22 mouse cellular contexts compared by ENCODE assay signal in genomic region chr11:44468306-44468790, GRCm38 (mm10). TPM values are rescaled to one million over a fixed set of nuclear protein-coding genes. Genes with fewer than 3 reads are reported as not detected.
A peak's percentile ranks its signal among the peaks of the same experiment; 100 is the strongest.
DNase-seq lines count a peak whose midpoint lies in the region; ATAC-seq and TF ChIP-seq lines count a peak whose summit lies in the region.
"Had no signal": no experiment of that assay in that cellular context is flagged by ENCODE, and none has a peak within 500 bp of the region (broad histone marks: within the 10 kb centered on the region; RNA-seq: fewer than 3 reads in every experiment).

No protein-coding gene starts in this region.

- 84% methylated on average over 10 of the region's 10 CpGs for WGBS in liver, embryonic 12.5 days (ENCODE audit: insufficient replicate concordance)
- 84% methylated on average over 10 of the region's 10 CpGs for WGBS in liver, embryonic 11.5 days

- H3ac ChIP-seq in C2C12 (ENCODE audit: control insufficient read depth, insufficient read length, low read depth): no peak overlapping the region
- no peak overlapping the region for H3ac ChIP-seq in myocyte (ENCODE audit: control insufficient read depth, insufficient read length)

- H3K27ac ChIP-seq in liver, embryonic 12.5 days: peak overlapping the region; percentile 100
- no peak overlapping the region for H3K27ac ChIP-seq in liver, embryonic 11.5 days (ENCODE audit: low read depth, low read length)
- H3K27ac ChIP-seq: embryonic facial prominence, embryonic 12.5 days; forebrain, embryonic 13.5 days; heart, embryonic 10.5 days; layer of hippocampus, adult 2 months; neural tube, embryonic 15.5 days had no signal

- H3K9me3 ChIP-seq in liver, embryonic 12.5 days (replicated peaks): no peaks in the 10 kb centered on the region
- no peaks in the 10 kb centered on the region for H3K9me3 ChIP-seq in liver, embryonic 11.5 days (ENCODE audit: control insufficient read depth, low read length)
- H3K9me3 ChIP-seq: embryonic facial prominence, embryonic 12.5 days; forebrain, embryonic 13.5 days; heart, embryonic 10.5 days; megakaryocyte, embryonic 14.5 days; neural tube, embryonic 15.5 days had no signal

- peaks cover 4% of the 10 kb centered on the region for H3K79me3 ChIP-seq in C2C12 (ENCODE audit: low read depth)

- H3K4me3 ChIP-seq in liver, embryonic 12.5 days: no peak overlapping the region
- no peak overlapping the region for H3K4me3 ChIP-seq in liver, embryonic 11.5 days (ENCODE audit: low read depth, low read length)
- H3K4me3 ChIP-seq in C2C12 (ENCODE audit: insufficient read depth, poor library complexity, severe bottlenecking) (no peak overlapping the region), myocyte (no peak overlapping the region)
- H3K4me3 ChIP-seq: embryonic facial prominence, embryonic 12.5 days; heart, embryonic 10.5 days; layer of hippocampus, adult 2 months; megakaryocyte, embryonic 14.5 days; neural tube, embryonic 15.5 days had no signal

- peaks cover 57% of the 10 kb centered on the region for H3K4me1 ChIP-seq in liver, embryonic 12.5 days
- H3K4me1 ChIP-seq in liver, embryonic 11.5 days (replicated peaks; ENCODE audit: control insufficient read depth, insufficient read depth, low read length): peaks cover 22% of the 10 kb centered on the region

- no peaks in the 10 kb centered on the region for H3K27me3 ChIP-seq in liver, embryonic 12.5 days (replicated peaks)
- H3K27me3 ChIP-seq in liver, embryonic 11.5 days (replicated peaks; ENCODE audit: control insufficient read depth, insufficient read depth, low read length): no peaks in the 10 kb centered on the region
- H3K27me3 ChIP-seq in C2C12 (ENCODE audit: control insufficient read depth, insufficient read depth, insufficient read length) (no peaks in the 10 kb centered on the region), myocyte (ENCODE audit: control insufficient read depth, insufficient read depth, insufficient read length) (no peaks in the 10 kb centered on the region)
- H3K27me3 ChIP-seq: embryonic facial prominence, embryonic 12.5 days; forebrain, embryonic 13.5 days; neural tube, embryonic 15.5 days had no signal

- no peak for ATAC-seq in liver, embryonic 12.5 days
- no peak for ATAC-seq in liver, embryonic 11.5 days (replicated peaks; ENCODE audit: low FRiP score)
- ATAC-seq in common myeloid progenitor, adult 5-6 weeks (replicated peaks; ENCODE audit: low read depth, poor library complexity, severe bottlenecking): peak; percentile 15; the same call in 1 of the 2 replicates
- ATAC-seq: forebrain, embryonic 13.5 days; inflammation-experienced regulatory T-cells, adult 6 months had no signal

- H3K9ac ChIP-seq in liver, embryonic 12.5 days: no peak overlapping the region
- H3K9ac ChIP-seq in liver, embryonic 11.5 days (ENCODE audit: low read depth, low read length): no peak overlapping the region
- H3K9ac ChIP-seq: embryonic facial prominence, embryonic 12.5 days; forebrain, embryonic 13.5 days; neural tube, embryonic 15.5 days had no signal

- DNase-seq in liver, embryonic 11.5 days (ENCODE audit: low spot score): no peak
- DNase-seq in thymus, postnatal 10 days (ENCODE audit: low spot score in 2 of 2): no peak
- DNase-seq in adrenal gland, postnatal 10 days: no peak
- DNase-seq: cerebellum, adult 8-10 months; gastrocnemius, postnatal 25 days; kidney, postnatal 10 days; layer of hippocampus, postnatal 36 days; lung, postnatal 14 days; midbrain, embryonic 14.5 days; right cerebral cortex, postnatal 4 days; thymus, postnatal 14 days had no signal

- no peak for TF ChIP-seq POLR2A in myocyte (IDR thresholded peaks at IDR 0.05; ENCODE audit: insufficient read length, low read depth)

- no peak for TF ChIP-seq CTCF in C2C12 (IDR thresholded peaks at IDR 0.05; ENCODE audit: control insufficient read depth, insufficient read depth, insufficient read length)

- H3K79me2 ChIP-seq in C2C12 (ENCODE audit: control insufficient read depth, insufficient read depth) (peaks cover 15% of the 10 kb centered on the region), myocyte (ENCODE audit: control insufficient read depth, insufficient read depth) (peaks cover 5% of the 10 kb centered on the region)

- H3K36me3 ChIP-seq in liver, embryonic 12.5 days: peaks cover 25% of the 10 kb centered on the region
- H3K36me3 ChIP-seq in liver, embryonic 11.5 days (ENCODE audit: control insufficient read depth, insufficient read depth, low read length): no peaks in the 10 kb centered on the region
- peaks cover 20% of the 10 kb centered on the region for H3K36me3 ChIP-seq in C2C12 (ENCODE audit: control insufficient read depth, insufficient read depth)
- peaks cover 9% of the 10 kb centered on the region for H3K36me3 ChIP-seq in myocyte (ENCODE audit: control insufficient read depth, insufficient read depth)

- 0 out of 2 replicates have a peak overlapping the region, but pooled peaks have one; percentile 92 for H3K4me2 ChIP-seq in liver, embryonic 12.5 days
- H3K4me2 ChIP-seq in liver, embryonic 11.5 days: no peak overlapping the region
- peak overlapping the region; percentile 95 for H3K4me2 ChIP-seq in myocyte (ENCODE audit: low read depth)
- H3K4me2 ChIP-seq: embryonic facial prominence, embryonic 12.5 days; forebrain, embryonic 13.5 days; neural tube, embryonic 15.5 days had no signal

TF ChIP-seq in C2C12, 6 proteins besides CTCF, POLR2A, EP300 and RAD21:
- no peak for TF ChIP-seq CEBPB (IDR thresholded peaks at IDR 0.05; ENCODE audit: low read depth)
- peak; percentile 80 for TF ChIP-seq MYOD1 (IDR thresholded peaks at IDR 0.05; ENCODE audit: control insufficient read depth, insufficient read length, low read depth)
- peak; percentile 50 for TF ChIP-seq USF1 (IDR thresholded peaks at IDR 0.05; ENCODE audit: low read depth)
- TF ChIP-seq MAX (IDR thresholded peaks at IDR 0.05): no peak

TF ChIP-seq in myocyte, 11 proteins besides CTCF, POLR2A, EP300 and RAD21:
- TF ChIP-seq CEBPB (IDR thresholded peaks at IDR 0.05; ENCODE audit: insufficient read depth, poor library complexity, severe bottlenecking) (no peak), MAX (IDR thresholded peaks at IDR 0.05; ENCODE audit: low read depth) (no peak), USF1 (IDR thresholded peaks at IDR 0.05; ENCODE audit: low read depth) (peak; percentile 17), TCF12 (IDR thresholded peaks at IDR 0.05; ENCODE audit: insufficient read depth, poor library complexity, severe bottlenecking) (peak; percentile 20), E2F4 (IDR thresholded peaks at IDR 0.05; ENCODE audit: insufficient read depth) (no peak), SRF (IDR thresholded peaks at IDR 0.05; ENCODE audit: control insufficient read depth, insufficient read length, low read depth) (no peak), POLR2AphosphoS2 (IDR thresholded peaks at IDR 0.05; ENCODE audit: insufficient read length, low read depth) (no peak), MYOG (IDR thresholded peaks at IDR 0.05; ENCODE audit: control insufficient read depth in 1 of 3, insufficient read depth in 1 of 3, insufficient read length in 2 of 3, low read depth in 2 of 3) (peak in 2 of 3 experiments; percentile 9 to 21), MYOD1 (IDR thresholded peaks at IDR 0.05; ENCODE audit: control insufficient read depth in 1 of 3, insufficient read length in 2 of 3, low read depth in 2 of 3) (peak in 2 of 3 experiments; percentile 28 to 62), REST (IDR thresholded peaks at IDR 0.05; ENCODE audit: insufficient read depth, insufficient read length) (no peak), TCF3 (IDR thresholded peaks at IDR 0.05; ENCODE audit: insufficient read length, low read depth) (no peak)

RNA-seq across cellular contexts. Expression of gene Ublcp1, which starts 1.9 kb away (rescaled TPM):
- 41.8 and 41.9 TPM in 2 replicates for polyA plus RNA-seq in liver, embryonic 12.5 days (2016; fragmentation: Nextera tagmentation; extraction: Ambion mirVana)
- 54.1 and 54.6 TPM in 2 replicates for polyA plus RNA-seq in liver, embryonic 11.5 days (2014; fragmentation: Nextera tagmentation; extraction: Ambion mirVana)
- polyA plus RNA-seq in C2C12 (2012; fragmentation: generic; extraction: Trizol) (17.7 TPM), myocyte (2012; fragmentation: generic; extraction: Trizol) (13.0 TPM)
- 17.4 and 30.9 TPM in 2 replicates for total RNA-seq in common myeloid progenitor, adult 5-6 weeks (2017)
- total RNA-seq in adrenal gland, postnatal 10 days (2021): 10 to 100 TPM; 37.1 to 39.6 TPM

RNA-seq across cellular contexts. Expression of gene Rnf145, which starts 50.4 kb away (rescaled TPM):
- 64.7 and 71.1 TPM in 2 replicates for polyA plus RNA-seq in liver, embryonic 12.5 days (2016; fragmentation: Nextera tagmentation; extraction: Ambion mirVana)
- polyA plus RNA-seq in liver, embryonic 11.5 days (2014; fragmentation: Nextera tagmentation; extraction: Ambion mirVana): 74.4 and 76.3 TPM in 2 replicates
- polyA plus RNA-seq in C2C12 (2012; fragmentation: generic; extraction: Trizol) (68.9 TPM), myocyte (2012; fragmentation: generic; extraction: Trizol) (63.6 TPM)
- 29.1 and 42.5 TPM in 2 replicates for total RNA-seq in common myeloid progenitor, adult 5-6 weeks (2017)
- 10 to 100 TPM; 49.3 to 74.8 TPM for total RNA-seq in adrenal gland, postnatal 10 days (2021)
